Mouse (Mus musculus) CH12.LX (cell line): ENCODE results near the gene Dpy19l3. TPM values are rescaled to one million over a fixed set of nuclear protein-coding genes. Genes with fewer than 3 reads are reported as not detected.

ENCODE experiments used
- DNase-seq: peaks from one replicate; pipeline ENCODE4 v3.0.0-alpha.2; 2013; ENCODE audit errors: extremely low read depth
- H3K27ac ChIP-seq: 2 replicates; pipeline ENCODE4 v1.5.1; 2012; ENCODE audit warnings: low read depth, mild to moderate bottlenecking, control low read depth, moderate library complexity; ENCODE audit not compliant: insufficient read depth
- H3K27me3 ChIP-seq: replicated peaks from 2 replicates; pipeline ENCODE3; 2012; ENCODE audit warnings: inconsistent platforms
- H3K36me3 ChIP-seq, 2 experiments: replicated peaks in 1 of 2; 2 replicates each; pipeline versions ENCODE3 to v1.6.1; 2012; ENCODE audit warnings: inconsistent platforms in 1 of 2, low read length in 1 of 2, mild to moderate bottlenecking in 1 of 2, mixed read lengths in 1 of 2, moderate library complexity in 1 of 2; ENCODE audit not compliant: control insufficient read depth in 1 of 2, insufficient read depth in 1 of 2
- H3K4me1 ChIP-seq, 2 experiments: 2 replicates each; pipeline ENCODE4 v1.6.1; 2012; ENCODE audit warnings: inconsistent platforms in 1 of 2, moderate library complexity in 1 of 2; ENCODE audit not compliant: insufficient read depth in 2 of 2, control insufficient read depth in 1 of 2
- H3K4me2 ChIP-seq: 2 replicates; pipeline ENCODE4 v1.6.1; 2012; ENCODE audit warnings: low read depth, mild to moderate bottlenecking, control low read depth; ENCODE audit not compliant: poor library complexity, insufficient read depth, severe bottlenecking
- H3K4me3 ChIP-seq, 3 experiments: fragments of 150-350 bp in 1 of 3; sonication (generic) in 1 of 3; replicated peaks in 1 of 3; 2 replicates each; pipeline versions ENCODE3 to v1.5.1; 2011 to 2012; ENCODE audit warnings: low read depth in 2 of 3, low read length in 2 of 3, mild to moderate bottlenecking in 2 of 3, moderate library complexity in 2 of 3, control low read depth in 1 of 3, improper control_type of control experiment in 1 of 3, inconsistent platforms in 1 of 3, mixed read lengths in 1 of 3; ENCODE audit not compliant: poor library complexity in 1 of 3
- H3K79me2 ChIP-seq: replicated peaks from 2 replicates; pipeline ENCODE4 v1.6.1; 2012; ENCODE audit warnings: mild to moderate bottlenecking, moderate library complexity; ENCODE audit not compliant: control insufficient read depth, poor library complexity, insufficient read depth, severe bottlenecking; ENCODE audit errors: extremely low read depth
- H3K9ac ChIP-seq: 2 replicates; pipeline ENCODE4 v1.6.1; 2012; ENCODE audit warnings: low read depth, mild to moderate bottlenecking, control low read depth, moderate library complexity; ENCODE audit not compliant: insufficient read depth
- H3K9me3 ChIP-seq: replicated peaks from 2 replicates; pipeline ENCODE3; 2012; ENCODE audit warnings: low read length, inconsistent platforms, mixed read lengths
- BHLHE40 ChIP-seq: IDR thresholded peaks from 2 replicates; pipeline ENCODE4 v1.6.1; 2011; ENCODE audit warnings: mild to moderate bottlenecking, low read depth, low read length, improper control_type of control experiment
- CTCF ChIP-seq, 2 experiments: IDR thresholded peaks in 1 of 2; conservative IDR thresholded peaks in 1 of 2; 2 replicates each; pipeline ENCODE4 v1.5.1; 2011 to 2012; ENCODE audit warnings: low read depth in 2 of 2, low read length in 2 of 2, improper control_type of control experiment in 1 of 2, inconsistent platforms in 1 of 2, mild to moderate bottlenecking in 1 of 2, moderate library complexity in 1 of 2
- E2F4 ChIP-seq: IDR thresholded peaks from 2 replicates; pipeline ENCODE4 v1.6.1; 2011; ENCODE audit warnings: low read depth, low read length, improper control_type of control experiment; ENCODE audit not compliant: insufficient replicate concordance
- ELF1 ChIP-seq: IDR thresholded peaks from 2 replicates; pipeline ENCODE4 v1.6.1; 2014; ENCODE audit warnings: low read depth, mild to moderate bottlenecking, inconsistent platforms, low read length, improper control_type of control experiment
- EP300 ChIP-seq: IDR thresholded peaks from 2 replicates; pipeline ENCODE4 v1.6.1; 2011; ENCODE audit warnings: low read length, improper control_type of control experiment
- HCFC1 ChIP-seq: IDR thresholded peaks from 2 replicates; pipeline ENCODE4 v1.6.1; 2012; ENCODE audit warnings: low read depth, mild to moderate bottlenecking, inconsistent platforms, low read length, improper control_type of control experiment
- IRF4 ChIP-seq: IDR thresholded peaks from 2 replicates; pipeline ENCODE4 v1.6.1; 2014; ENCODE audit warnings: low read depth, mild to moderate bottlenecking, inconsistent platforms, low read length, improper control_type of control experiment
- JUN ChIP-seq: IDR thresholded peaks from 2 replicates; pipeline ENCODE4 v1.6.1; 2011; ENCODE audit warnings: low read depth, mild to moderate bottlenecking, low read length, improper control_type of control experiment, moderate library complexity; ENCODE audit not compliant: insufficient read depth
- JUND ChIP-seq: conservative IDR thresholded peaks from 2 replicates; pipeline ENCODE4 v1.6.1; 2011; ENCODE audit warnings: low read depth, low read length, improper control_type of control experiment
- MAZ ChIP-seq: IDR thresholded peaks from 2 replicates; pipeline ENCODE4 v1.6.1; 2012; ENCODE audit warnings: low read depth, mild to moderate bottlenecking, inconsistent platforms, low read length, improper control_type of control experiment, moderate library complexity
- MEF2A ChIP-seq: IDR thresholded peaks from 2 replicates; pipeline ENCODE4 v1.6.1; 2014; ENCODE audit warnings: low read depth, mild to moderate bottlenecking, inconsistent platforms, low read length, improper control_type of control experiment, borderline replicate concordance
- MXI1 ChIP-seq: IDR thresholded peaks from 2 replicates; pipeline ENCODE4 v1.6.1; 2011; ENCODE audit warnings: mild to moderate bottlenecking, low read depth, low read length, improper control_type of control experiment
- NRF1 ChIP-seq: IDR thresholded peaks from 2 replicates; pipeline ENCODE4 v1.6.1; 2014; ENCODE audit warnings: low read depth, mild to moderate bottlenecking, inconsistent platforms, low read length, improper control_type of control experiment, moderate library complexity
- TBP ChIP-seq: conservative IDR thresholded peaks from 2 replicates; pipeline ENCODE4 v1.6.1; 2011; ENCODE audit warnings: low read depth, low read length, improper control_type of control experiment
- TCF12 ChIP-seq: IDR thresholded peaks from 2 replicates; pipeline ENCODE4 v1.6.1; 2014; ENCODE audit warnings: low read depth, mild to moderate bottlenecking, inconsistent platforms, low read length, improper control_type of control experiment
- USF2 ChIP-seq: conservative IDR thresholded peaks from 2 replicates; pipeline ENCODE4 v1.6.1; 2011; ENCODE audit warnings: low read depth, low read length, improper control_type of control experiment
- ZKSCAN1 ChIP-seq: IDR thresholded peaks from 2 replicates; pipeline ENCODE4 v1.6.1; 2012; ENCODE audit warnings: low read depth, inconsistent platforms, low read length, improper control_type of control experiment, borderline replicate concordance
- dilution Hi-C: fragments of 300-500 bp; cut with MboI; formaldehyde crosslinking; loops from 2 replicates; pipeline ENCODE4 v1.14.3; 2020; ENCODE audit warnings: low sequenced_read_pairs; ENCODE audit not compliant: extremely low pct_unique_long_range_greater_than_20kb, extremely low pct_ligation_motif_present
- in situ Hi-C: fragments of 300-500 bp; cut with MboI; formaldehyde crosslinking; loops from 3 replicates; pipeline ENCODE4 v1.14.3; 2019; ENCODE audit warnings: low sequenced_read_pairs, low pct_ligation_motif_present, low pct_unique_long_range_greater_than_20kb, mixed read lengths
- polyA plus RNA-seq: library from polyadenylated mRNA; unstranded; fragments of >175 nt; gene quantifications from 2 replicates; pipeline ENCODE4 v1.2.1, GENCODE M21; 2012; ENCODE audit warnings: low read depth; ENCODE audit not compliant: insufficient read length
- total RNA-seq, 2 experiments: library from RNA; depleted of rRNA; stranded (reverse); fragments of 300-350 nt in 1 of 2; fragments of >200 nt in 1 of 2; gene quantifications; 2 replicates each; pipeline ENCODE4 v1.2.3; 2012 to 2014

The Dpy19l3 gene
- total and polyA plus RNA-seq, 3 experiments = 5.0 to 18.3 (median 5.5) TPM

- H3K4me3 ChIP-seq = no peak overlapping the region
- dilution Hi-C loops = no loop called here
- no peak overlapping the region for H3K9ac ChIP-seq
- H3K27me3 ChIP-seq = no peaks in the 10 kb centered on the region
- peaks cover 3 to 13% of the 10 kb centered on the region in 2 experiments for H3K4me1 ChIP-seq
- no peak for DNase-seq
- in situ Hi-C loops = no loop called here
- TF ChIP-seq E2F4 (no peak), MEF2A (no peak), BHLHE40 (no peak), CTCF (conservative IDR thresholded peaks at IDR 0.05 in 1 of 2, IDR thresholded peaks at IDR 0.05 in 1 of 2; ENCODE audit: low read depth in 2 of 2, low read length in 2 of 2) (peak in 1 of 2 experiments; percentile 29; a peak in 2 of 4 replicates), EP300 (no peak)
- no peaks in the 10 kb centered on the region for H3K79me2 ChIP-seq
- no peaks in the 10 kb centered on the region for H3K9me3 ChIP-seq
- H3K36me3 ChIP-seq = peaks cover 0 to 37% of the 10 kb centered on the region in 2 experiments
- H3K27ac ChIP-seq = no peak overlapping the region
- no peak overlapping the region for H3K4me2 ChIP-seq
Measured at GRCm38 (mm10) chr7:35698073-35698472, 56.2 kb downstream of the Dpy19l3 start.

GRCm38 (mm10) chr7:35692641-35693040 is 61.6 kb downstream of the Dpy19l3 start:
- Histone ChIP-seq H3K9ac (no peak overlapping the region), H3K4me3 (no peak overlapping the region), H3K4me1 (peaks cover 0 to 2% of the 10 kb centered on the region in 2 experiments; a peak in 1 of 4 replicates), H3K27ac (no peak overlapping the region), H3K36me3 (peaks cover 0 to 54% of the 10 kb centered on the region in 2 experiments), H3K27me3 (no peaks in the 10 kb centered on the region), H3K79me2 (no peaks in the 10 kb centered on the region), H3K4me2 (no peak overlapping the region), H3K9me3 (no peaks in the 10 kb centered on the region)
- dilution Hi-C loops (no loop called here), in situ Hi-C loops (no loop called here)
- no peak for TF ChIP-seq ELF1
- TF ChIP-seq HCFC1 = no peak
- no peak for TF ChIP-seq MXI1
- TF ChIP-seq JUN = no peak
- no peak for TF ChIP-seq BHLHE40
- no peak for TF ChIP-seq TCF12
- no peak for TF ChIP-seq USF2
- no peak for TF ChIP-seq NRF1
- no peak for TF ChIP-seq MAZ
- TF ChIP-seq TBP = no peak
- no peak for TF ChIP-seq IRF4
- no peak for TF ChIP-seq JUND
- no peak for TF ChIP-seq ZKSCAN1
- DNase-seq = no peak
